Mouse (Mus musculus): ENCODE measurements at regions not wholly inside any gene's neighbourhood (a gene's known extent, or its start where the extent isn't known, plus 50 kb on each side); places are given as distances from the start of the nearest gene placed in this dataset.

DNA sequence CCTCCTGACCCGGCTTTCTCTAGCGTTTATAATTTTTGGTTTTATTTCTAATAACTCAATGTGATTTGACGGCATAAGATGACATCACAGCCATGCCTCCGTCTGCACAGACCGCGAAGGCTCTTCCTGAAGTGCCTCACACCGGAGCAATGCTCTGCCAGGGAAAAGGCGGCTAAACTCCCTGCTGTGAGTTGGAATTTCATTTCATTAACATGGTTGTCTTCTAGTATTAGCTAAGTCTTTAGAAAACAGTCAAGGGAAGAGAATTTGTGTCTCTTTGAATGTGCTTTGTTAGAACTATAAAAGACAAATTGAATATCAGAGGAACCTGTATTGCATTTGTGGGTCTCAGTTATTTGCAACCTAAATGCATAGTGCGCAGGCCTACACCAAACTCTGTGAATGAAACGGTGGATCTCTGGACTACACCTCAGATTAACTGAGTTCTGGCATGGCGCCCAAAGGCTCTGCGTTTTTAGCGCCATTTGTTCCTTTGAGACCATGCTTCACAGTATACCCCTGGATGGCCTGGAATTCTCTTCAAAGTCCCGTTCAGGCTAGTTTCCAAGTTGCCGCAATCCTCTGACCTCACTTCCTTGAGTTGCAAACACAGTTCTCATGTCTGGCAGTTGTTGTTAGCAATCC lies 502.0 kb downstream of the Zfp704 start:
- TF ChIP-seq POLR2A (IDR thresholded peaks at IDR 0.05; ENCODE audit: low read depth, low read length), result no peak
- TF ChIP-seq CTCF (IDR thresholded peaks at IDR 0.05; ENCODE audit: extremely low read depth, insufficient read depth, insufficient read length, insufficient replicate concordance), result no peak

Measured in spleen, adult 2 months (tissue).